Mouse (Mus musculus) embryonic facial prominence, embryonic 10.5 days (tissue): ENCODE measurements around the gene Fastkd1. TPM values are rescaled to one million over a fixed set of nuclear protein-coding genes. Genes with fewer than 3 reads are reported as not detected.
"Not testable (repeated sequence)": the region's sequence is repeated elsewhere in the genome, so short reads cannot be mapped to it uniquely, and the experiment has no call there.

Experiments
- DNase-seq: peaks from one replicate; pipeline ENCODE4 v3.0.0-alpha.2; 2017; ENCODE audit warnings: low spot score
- H3K27ac ChIP-seq: fragments of 300-500 bp; sonication (generic); replicated peaks from 2 replicates; pipeline ENCODE4 v1.5.1; 2016; ENCODE audit warnings: mild to moderate bottlenecking
- H3K27me3 ChIP-seq: fragments of 300-500 bp; sonication (generic); replicated peaks from 2 replicates; pipeline ENCODE4 v1.6.1; 2016; ENCODE audit warnings: low read depth, mild to moderate bottlenecking; ENCODE audit not compliant: poor library complexity, severe bottlenecking
- H3K36me3 ChIP-seq: fragments of 300-500 bp; sonication (generic); replicated peaks from 2 replicates; pipeline ENCODE4 v1.6.1; 2016; ENCODE audit warnings: mild to moderate bottlenecking, moderate library complexity
- H3K4me1 ChIP-seq: fragments of 300-500 bp; sonication (generic); 2 replicates; pipeline ENCODE4 v1.6.1; 2016
- H3K4me3 ChIP-seq: fragments of 300-500 bp; sonication (generic); 2 replicates; pipeline ENCODE4 v1.5.1; 2016; ENCODE audit warnings: mild to moderate bottlenecking, moderate library complexity
- H3K9me3 ChIP-seq: fragments of 300-500 bp; sonication (generic); 2 replicates; pipeline ENCODE4 v1.6.1; 2016; ENCODE audit warnings: mild to moderate bottlenecking
- WGBS: fragments of 180-500 bp; shearing (Covaris S2); methylation state at CpG from one replicate; pipeline ENCODE4 v1.1.7; 2016; 5-methylcytosine and 5-hydroxymethylcytosine counted together
- polyA plus RNA-seq: library from polyadenylated mRNA; unstranded; fragments of >200 nt; fragmentation: Nextera tagmentation; extraction: Ambion mirVana; gene quantifications from 2 replicates; pipeline ENCODE4 v1.2.1, GENCODE M21; 2016

Fastkd1 gene
- polyA plus RNA-seq, 1 experiment from 2014 or later: 14.4 TPM

DNA sequence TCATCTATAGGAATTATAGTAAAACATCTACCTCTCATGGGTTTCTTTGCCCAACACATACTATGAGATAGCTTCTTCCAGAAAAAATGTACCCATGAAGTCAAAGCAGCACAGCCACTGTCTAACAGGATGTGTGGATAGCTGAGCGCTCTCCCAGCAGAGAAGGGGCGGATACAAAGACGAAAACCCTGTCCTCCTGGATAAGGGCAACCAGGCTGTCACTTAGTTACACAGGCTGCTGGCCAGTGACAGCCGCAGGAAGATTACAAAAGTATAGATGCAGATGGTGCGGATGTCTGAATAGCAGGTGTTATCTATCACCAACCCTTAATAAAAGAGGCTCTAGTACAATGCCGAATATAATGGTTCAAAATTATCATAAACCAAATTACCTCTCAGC is 22.5 kb downstream of the Fastkd1 start:
- DNase-seq: no peak
- Histone ChIP-seq H3K27me3 (no peaks in the 10 kb centered on the region), H3K4me3 (no peak overlapping the region), H3K36me3 (peaks cover 74% of the 10 kb centered on the region), H3K4me1 (no peaks in the 10 kb centered on the region), H3K9me3 (no peaks in the 10 kb centered on the region), H3K27ac (no peak overlapping the region)
- WGBS: 95% methylated on average over 6 of the region's 6 CpGs

DNA sequence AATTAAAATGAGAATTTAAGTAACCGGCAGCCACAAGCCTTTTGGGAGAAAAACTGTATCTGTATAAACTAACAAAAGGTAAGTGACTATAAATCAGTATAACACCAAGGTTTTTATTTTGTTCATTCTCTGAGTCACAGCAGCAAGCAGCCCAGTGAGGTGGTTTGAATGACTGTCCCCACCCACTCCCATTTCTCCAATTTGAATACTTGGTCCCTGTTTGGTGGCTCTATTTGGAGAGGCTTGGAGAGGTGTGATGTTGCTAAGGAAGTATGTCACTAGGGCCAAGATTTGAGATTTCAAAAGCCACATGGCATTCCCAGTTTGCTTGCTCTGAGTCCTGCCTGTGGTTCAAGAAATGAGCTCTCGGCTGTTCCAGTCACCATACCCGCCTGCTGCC is 23.1 kb downstream of the Fastkd1 start:
- Histone ChIP-seq H3K4me1 (no peaks in the 10 kb centered on the region), H3K4me3 (no peak overlapping the region), H3K27ac (no peak overlapping the region), H3K9me3 (no peaks in the 10 kb centered on the region), H3K27me3 (no peaks in the 10 kb centered on the region), H3K36me3 (peaks cover 77% of the 10 kb centered on the region)
- 98% methylated on average over 3 of the region's 3 CpGs for WGBS
- no peak for DNase-seq

DNA sequence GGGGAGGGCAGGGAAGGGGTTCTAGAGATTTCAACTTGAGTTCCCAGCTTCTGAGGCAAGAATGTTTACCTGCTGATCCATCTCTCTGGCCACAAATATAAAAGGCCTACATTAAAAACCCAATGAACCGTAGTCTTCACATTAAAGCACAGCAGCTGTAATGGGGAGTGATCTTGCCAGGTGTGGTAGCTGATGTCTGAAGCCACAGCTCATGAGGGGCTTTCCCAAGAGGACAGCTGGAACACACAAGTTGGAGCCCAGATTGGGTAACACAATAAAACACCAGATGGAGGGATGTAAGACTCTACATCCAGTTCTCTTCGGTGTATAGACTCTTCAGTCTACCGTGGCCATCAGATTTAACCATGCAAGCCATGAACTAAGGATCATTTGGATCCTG is 28.8 kb downstream of the Fastkd1 start:
- DNase-seq: no peak
- no peaks in the 10 kb centered on the region for H3K9me3 ChIP-seq
- H3K27ac ChIP-seq: no peak overlapping the region
- H3K4me1 ChIP-seq: no peaks in the 10 kb centered on the region
- no peaks in the 10 kb centered on the region for H3K27me3 ChIP-seq
- peaks cover 52% of the 10 kb centered on the region for H3K36me3 ChIP-seq
- WGBS: 92% methylated on average over 3 of the region's 3 CpGs
- H3K4me3 ChIP-seq: no peak overlapping the region

DNA sequence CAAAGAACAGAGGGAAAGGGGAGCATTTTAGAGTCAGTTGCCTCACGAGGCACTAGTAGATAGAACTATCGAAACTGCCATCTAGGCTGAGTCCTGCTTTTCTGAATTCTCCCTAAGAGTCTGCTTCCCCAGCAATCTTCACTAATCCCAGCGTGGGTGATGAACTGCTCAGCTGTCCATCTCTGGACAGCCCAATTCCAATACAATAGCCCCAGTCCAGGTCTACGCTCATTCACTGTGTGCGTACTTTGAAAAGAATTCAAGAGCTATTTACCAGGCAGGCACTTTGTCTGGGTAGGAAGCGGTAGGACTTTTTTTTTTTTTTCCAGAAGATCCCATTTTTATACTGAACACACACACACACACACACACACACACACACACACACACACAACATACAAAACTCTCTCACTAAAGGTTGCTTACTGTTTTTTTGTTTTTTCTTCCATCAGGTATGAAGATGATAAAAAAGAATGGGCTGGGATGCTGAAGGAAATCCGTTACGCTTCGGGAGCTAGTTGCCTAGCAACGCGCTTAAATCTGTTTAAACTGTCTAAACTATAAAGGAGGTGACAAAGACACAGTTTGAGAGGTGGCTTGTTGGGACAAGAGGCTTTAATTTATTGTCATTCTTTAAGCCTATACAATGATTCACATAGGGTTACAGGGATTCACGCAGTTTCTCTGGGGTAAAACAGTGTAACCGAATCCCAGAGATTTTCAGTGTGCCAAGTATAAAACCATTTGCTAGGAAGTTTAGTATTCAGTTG is 30.1 kb downstream of the Fastkd1 start:
- Histone ChIP-seq H3K9me3 (no peaks in the 10 kb centered on the region), H3K27me3 (no peaks in the 10 kb centered on the region), H3K4me3 (no peak overlapping the region), H3K4me1 (no peaks in the 10 kb centered on the region), H3K36me3 (peaks cover 46% of the 10 kb centered on the region), H3K27ac (no peak overlapping the region)
- 69% methylated on average over 13 of the region's 13 CpGs for WGBS
- DNase-seq: no peak

DNA sequence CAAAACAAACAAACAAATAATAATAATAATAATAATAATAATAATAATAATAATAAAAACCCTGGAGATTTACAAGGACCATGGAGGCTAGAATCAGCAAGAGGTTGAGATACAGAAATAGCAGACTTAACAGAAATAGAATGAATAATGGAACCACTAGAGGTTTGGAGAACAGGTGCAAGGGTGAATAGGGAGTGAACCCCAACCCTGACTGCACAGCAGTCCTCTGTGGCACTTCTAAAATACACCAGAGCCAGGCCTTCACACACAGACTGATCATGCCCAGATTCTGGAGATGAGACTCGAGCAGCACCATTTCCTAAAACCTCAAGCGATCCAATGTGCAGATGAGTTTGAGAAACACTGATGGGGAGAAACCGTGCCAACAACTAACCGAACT is 31.4 kb downstream of the Fastkd1 start:
- DNase-seq: no peak
- H3K9me3 ChIP-seq: no peaks in the 10 kb centered on the region
- H3K27me3 ChIP-seq: no peaks in the 10 kb centered on the region
- no peak overlapping the region for H3K27ac ChIP-seq
- H3K4me3 ChIP-seq: no peak overlapping the region
- H3K36me3 ChIP-seq: peaks cover 34% of the 10 kb centered on the region
- WGBS: 90% methylated on average over 4 of the region's 4 CpGs
- no peaks in the 10 kb centered on the region for H3K4me1 ChIP-seq

DNA sequence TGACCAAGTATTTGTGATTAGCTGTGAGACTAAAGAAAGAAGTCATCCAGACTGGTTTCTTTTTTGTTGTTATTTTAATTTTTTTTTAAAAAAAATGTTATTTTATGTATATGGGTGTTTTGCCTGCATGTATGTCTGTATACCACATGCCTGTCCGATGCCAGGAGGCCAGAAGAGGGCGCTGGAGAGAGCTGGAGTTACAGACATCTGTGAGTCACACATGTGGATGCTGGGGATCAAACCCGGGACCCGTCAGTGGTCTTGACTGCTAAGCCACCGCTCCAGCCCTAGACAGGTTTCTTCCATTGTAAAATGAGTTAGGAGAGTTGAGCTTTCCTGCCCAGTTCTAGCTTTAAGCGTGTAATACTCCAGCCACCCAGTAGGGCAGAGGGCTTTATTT is 33.3 kb downstream of the Fastkd1 start:
- Histone ChIP-seq H3K27me3 (no peaks in the 10 kb centered on the region), H3K27ac (no peak overlapping the region), H3K4me1 (no peaks in the 10 kb centered on the region), H3K4me3 (no peak overlapping the region), H3K9me3 (no peaks in the 10 kb centered on the region), H3K36me3 (peaks cover 23% of the 10 kb centered on the region)
- no peak for DNase-seq
- WGBS: 59% methylated on average over 6 of the region's 6 CpGs

DNA sequence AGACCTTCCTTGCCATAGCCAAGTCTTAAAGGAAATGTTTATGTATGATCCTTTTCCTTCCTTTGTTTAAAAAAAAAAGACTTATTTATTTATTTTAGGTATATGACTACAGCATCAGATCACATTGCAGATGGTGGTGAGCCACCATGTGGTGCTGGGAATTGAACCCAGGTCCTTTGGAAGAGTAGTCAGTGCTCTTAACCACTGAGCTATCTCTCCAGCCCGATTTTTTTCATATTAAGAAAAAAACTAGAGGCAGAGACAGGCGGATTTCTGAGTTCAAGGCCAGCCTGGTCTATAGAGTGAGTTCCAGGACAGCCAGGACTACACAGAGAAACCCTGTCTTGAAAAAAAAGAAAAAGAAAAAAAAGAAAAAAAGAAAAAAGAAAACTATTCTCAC is 36.1 kb downstream of the Fastkd1 start:
- not testable (repeated sequence) for DNase-seq, H3K4me3 ChIP-seq, H3K27me3 ChIP-seq, H3K4me1 ChIP-seq, H3K9me3 ChIP-seq, H3K27ac ChIP-seq
- 85% methylated on average over 2 of the region's 2 CpGs for WGBS
- H3K36me3 ChIP-seq: peaks cover 15% of the 10 kb centered on the region

DNA sequence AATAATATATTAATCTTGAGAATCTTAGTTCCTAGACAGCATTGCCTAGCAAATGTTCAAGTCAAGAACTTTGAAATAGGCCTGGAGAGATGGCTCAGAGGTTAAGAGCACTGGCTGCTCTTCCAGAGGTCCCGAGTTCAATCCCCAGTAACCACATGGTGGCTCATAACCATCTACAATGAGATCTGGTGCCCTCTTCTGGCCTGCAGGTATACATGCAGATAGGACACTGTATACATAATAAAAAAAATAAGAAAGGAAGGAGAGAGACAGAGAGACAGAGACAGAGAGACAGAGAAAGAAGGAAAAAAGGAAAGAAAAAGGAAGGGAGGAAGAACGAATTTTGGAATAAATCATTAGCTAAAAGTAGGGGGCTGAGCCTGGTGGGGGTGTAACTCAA is 36.6 kb downstream of the Fastkd1 start:
- no peak for DNase-seq
- no peaks in the 10 kb centered on the region for H3K27me3 ChIP-seq

DNA sequence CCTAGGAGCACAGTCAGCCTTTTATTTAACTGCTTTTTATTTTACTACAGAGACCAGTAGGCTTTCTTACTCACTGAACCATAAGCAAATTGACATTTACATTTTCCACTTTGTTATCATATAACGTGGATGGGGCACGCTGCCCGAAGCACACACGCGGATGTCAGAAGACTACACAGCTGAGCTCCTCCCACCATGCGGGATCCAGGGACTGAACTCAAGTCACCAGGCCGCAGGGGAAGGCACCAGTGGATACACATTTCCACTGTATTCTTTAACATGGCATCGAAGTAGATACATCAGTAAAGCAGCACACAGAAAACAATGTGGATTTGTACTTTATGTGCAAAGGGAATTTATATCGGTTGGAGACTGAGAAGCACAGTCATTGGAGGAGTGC is 38.0 kb downstream of the Fastkd1 start:
- 89% methylated on average over 9 of the region's 9 CpGs for WGBS
- no peaks in the 10 kb centered on the region for H3K4me1 ChIP-seq
- DNase-seq: no peak
- no peak overlapping the region for H3K27ac ChIP-seq
- no peaks in the 10 kb centered on the region for H3K27me3 ChIP-seq
- no peaks in the 10 kb centered on the region for H3K9me3 ChIP-seq
- no peak overlapping the region for H3K4me3 ChIP-seq
- peaks cover 23% of the 10 kb centered on the region for H3K36me3 ChIP-seq

More for the DNA sequence above, 36.6 kb downstream of the Fastkd1 start:
- H3K4me1 ChIP-seq: no peaks in the 10 kb centered on the region
- WGBS: 60% methylated on average over 2 of the region's 2 CpGs
- no peaks in the 10 kb centered on the region for H3K9me3 ChIP-seq
- no peak overlapping the region for H3K27ac ChIP-seq
- H3K4me3 ChIP-seq: no peak overlapping the region
- H3K36me3 ChIP-seq: peaks cover 15% of the 10 kb centered on the region

DNA sequence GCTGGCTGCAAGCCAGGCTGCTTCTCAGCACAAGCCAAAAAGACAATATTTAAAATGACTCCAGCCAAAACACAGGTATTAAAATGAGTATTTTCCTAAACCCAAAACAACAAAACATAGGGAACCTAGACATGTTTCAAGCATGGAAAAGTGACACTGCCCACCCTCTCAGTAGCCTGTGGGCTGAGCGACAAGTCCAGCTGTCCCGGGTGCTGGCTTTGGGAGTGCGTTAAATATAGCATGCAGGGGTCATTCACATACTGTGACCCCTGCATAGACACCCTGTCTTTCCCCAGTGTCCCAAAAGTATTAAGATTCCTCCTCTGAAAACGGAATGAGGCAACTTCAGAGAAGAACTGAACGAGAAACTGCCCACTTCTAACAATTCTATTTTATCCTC is 39.6 kb downstream of the Fastkd1 start:
- no peak for DNase-seq
- H3K4me1 ChIP-seq: no peaks in the 10 kb centered on the region
- H3K36me3 ChIP-seq: 0 out of 2 replicates have a peak, but pooled peaks cover 12% of the 10 kb centered on the region
- H3K4me3 ChIP-seq: no peak overlapping the region
- 72% methylated on average over 5 of the region's 5 CpGs for WGBS
- H3K27me3 ChIP-seq: no peaks in the 10 kb centered on the region
- no peaks in the 10 kb centered on the region for H3K9me3 ChIP-seq
- H3K27ac ChIP-seq: no peak overlapping the region

DNA sequence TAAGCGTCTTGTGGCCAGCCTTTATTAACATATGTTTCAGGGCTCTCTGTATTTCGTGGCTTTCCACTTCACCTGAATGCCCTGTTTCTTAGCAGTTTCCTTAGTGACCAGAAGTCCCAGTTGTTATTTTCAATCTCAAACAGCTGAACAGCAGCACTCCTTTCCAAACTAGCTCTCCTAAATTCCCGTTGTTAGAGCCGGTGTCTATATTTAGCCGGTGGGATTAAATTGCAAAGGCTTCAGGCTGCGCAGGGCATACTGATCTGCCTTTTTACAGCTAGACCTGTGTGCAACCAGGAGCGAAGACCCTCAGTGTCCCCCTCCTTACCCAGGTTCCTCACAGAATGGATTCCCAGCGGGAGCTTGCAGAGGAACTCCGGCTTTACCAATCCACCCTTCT is 43.5 kb downstream of the Fastkd1 start, which contains the start of gene Klhl41:
Gene Klhl41 (plus strand): TSS at position 268 of the 400 bp plus-strand sequence.
- Histone ChIP-seq H3K27me3 (no peaks in the 10 kb centered on the region), H3K36me3 (peaks cover 22% of the 10 kb centered on the region), H3K27ac (no peak within 1 kb of the TSS), H3K4me3 (no peak within 1 kb of the TSS), H3K4me1 (no peaks in the 10 kb centered on the region), H3K9me3 (no peaks in the 10 kb centered on the region)
- 87% methylated on average over 9 of the region's 9 CpGs for WGBS
- DNase-seq: no peak

DNA sequence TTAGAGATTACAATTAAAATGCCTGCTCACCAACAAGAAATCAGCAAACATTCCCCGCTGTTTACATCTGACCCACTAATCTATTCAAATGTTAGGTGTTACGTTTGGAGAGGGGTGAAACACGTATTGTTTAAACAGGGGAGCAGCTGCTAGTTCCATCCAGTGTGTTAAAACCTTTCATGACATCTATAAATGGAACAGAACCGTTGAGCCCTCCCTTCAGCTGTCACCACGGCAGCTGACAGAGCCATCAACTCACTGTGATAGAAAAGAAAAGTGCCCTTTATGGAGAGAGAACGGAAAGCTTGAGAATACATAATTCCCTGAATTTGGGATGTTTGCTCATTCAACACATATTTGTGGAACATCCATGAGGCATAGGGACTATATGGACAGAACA is 44.9 kb downstream of the Fastkd1 start:
- Histone ChIP-seq H3K4me3 (no peak overlapping the region), H3K4me1 (peaks cover 10% of the 10 kb centered on the region), H3K9me3 (no peaks in the 10 kb centered on the region), H3K27ac (no peak overlapping the region), H3K27me3 (no peaks in the 10 kb centered on the region), H3K36me3 (peaks cover 33% of the 10 kb centered on the region)
- DNase-seq: no peak
- 83% methylated on average over 6 of the region's 6 CpGs for whole genome bisulfite sequencing

DNA sequence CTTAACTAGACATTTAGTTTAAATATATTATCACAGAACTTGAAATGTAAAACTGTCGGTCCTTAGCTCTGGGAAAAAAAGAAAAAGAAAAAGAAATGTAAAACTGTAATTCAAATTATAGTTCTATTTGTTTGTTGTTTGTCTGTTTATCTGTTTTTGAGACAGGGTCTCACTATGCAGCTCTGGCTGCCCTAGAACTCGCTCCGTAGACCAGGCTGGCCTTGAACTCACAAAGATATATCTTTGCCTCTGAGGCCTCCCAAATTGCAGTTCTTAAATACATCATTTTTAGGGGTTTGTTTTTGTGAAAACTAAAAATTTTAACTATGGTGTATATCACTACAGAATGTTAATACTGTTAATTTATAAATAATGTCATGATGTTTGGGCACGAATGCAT is 45.7 kb downstream of the Fastkd1 start:
- Histone ChIP-seq H3K36me3 (peaks cover 39% of the 10 kb centered on the region), H3K9me3 (no peaks in the 10 kb centered on the region), H3K27me3 (no peaks in the 10 kb centered on the region), H3K4me1 (peaks cover 10% of the 10 kb centered on the region), H3K4me3 (no peak overlapping the region), H3K27ac (no peak overlapping the region)
- no peak for DNase-seq
- 94% methylated on average over 4 of the region's 4 CpGs for WGBS
